24 mouse cellular contexts compared by ENCODE assay signal in genomic region chr9:74979371-74979770, GRCm38 (mm10). TPM values are rescaled to one million over a fixed set of nuclear protein-coding genes. Genes with fewer than 3 reads are reported as not detected.
DNase-seq lines count a peak whose midpoint lies in the region; ATAC-seq and TF ChIP-seq lines count a peak whose summit lies in the region.
"Had no signal": no experiment of that assay in that cellular context is flagged by ENCODE, and none has a peak within 500 bp of the region (broad histone marks: within the 10 kb centered on the region; RNA-seq: fewer than 3 reads in every experiment).

No protein-coding gene starts in this region.

- no peaks in the 10 kb centered on the region for H3K27me3 ChIP-seq in heart, adult 2 months (ENCODE audit: control insufficient read depth, insufficient read depth, low read length)
- no peaks in the 10 kb centered on the region for H3K27me3 ChIP-seq in heart, embryonic 11.5 days (ENCODE audit: control insufficient read depth, insufficient read depth, low read length)
- no peaks in the 10 kb centered on the region for H3K27me3 ChIP-seq in megakaryocyte, embryonic 14.5 days (replicated peaks)
- H3K27me3 ChIP-seq: CH12.LX; kidney, embryonic 15.5 days; limb, embryonic 15.5 days; liver, embryonic 13.5 days; stomach, embryonic 15.5 days had no signal

- no peaks in the 10 kb centered on the region for H3K9me3 ChIP-seq in heart, embryonic 11.5 days (replicated peaks; ENCODE audit: control insufficient read depth, low read length)
- no peaks in the 10 kb centered on the region for H3K9me3 ChIP-seq in megakaryocyte, embryonic 14.5 days
- H3K9me3 ChIP-seq: kidney, embryonic 15.5 days; limb, embryonic 10.5 days; limb, embryonic 15.5 days; liver, embryonic 13.5 days; stomach, embryonic 15.5 days had no signal

- TF ChIP-seq CTCF in heart, adult 2 months (IDR thresholded peaks at IDR 0.05): no peak
- no peak for TF ChIP-seq CTCF in olfactory bulb, adult 2 months (IDR thresholded peaks at IDR 0.05; ENCODE audit: insufficient read depth, low read depth, low read length)

- peaks cover 13% of the 10 kb centered on the region for H3K36me3 ChIP-seq in heart, adult 2 months (ENCODE audit: control insufficient read depth, insufficient read depth, low read length)
- no peaks in the 10 kb centered on the region for H3K36me3 ChIP-seq in heart, embryonic 11.5 days (ENCODE audit: control insufficient read depth, insufficient read depth, low read length)
- peaks cover 45% of the 10 kb centered on the region for H3K36me3 ChIP-seq in megakaryocyte, embryonic 14.5 days (replicated peaks; ENCODE audit: low read length)
- H3K36me3 ChIP-seq: kidney, embryonic 15.5 days; limb, embryonic 10.5 days; limb, embryonic 15.5 days; liver, embryonic 13.5 days; stomach, embryonic 15.5 days had no signal

- no peaks in the 10 kb centered on the region for H3K79me2 ChIP-seq in heart, adult 2 months (replicated peaks; ENCODE audit: control insufficient read depth, insufficient read depth, low read length)

- intact Hi-C loops in heart, adult 2 months (cut with DNase I): loop anchor here (2.0 kb wide), 1 partner anchor 15 kb away; no protein-coding TSS in a partner anchor

- TF ChIP-seq POLR2A in heart, adult 2 months (IDR thresholded peaks at IDR 0.05; ENCODE audit: insufficient read depth, low read depth, low read length): no peak
- no peak for TF ChIP-seq POLR2A in olfactory bulb, adult 2 months (IDR thresholded peaks at IDR 0.05; ENCODE audit: insufficient read depth, low read depth, low read length)

- no peak overlapping the region for H3K9ac ChIP-seq in heart, adult 2 months (ENCODE audit: low read depth, low read length)
- no peak overlapping the region for H3K9ac ChIP-seq in heart, embryonic 11.5 days (ENCODE audit: low read depth, low read length)
- H3K9ac ChIP-seq: kidney, embryonic 15.5 days; limb, embryonic 15.5 days; liver, embryonic 13.5 days; stomach, embryonic 15.5 days had no signal

- peaks cover 26% of the 10 kb centered on the region for H3K4me1 ChIP-seq in heart, adult 2 months (ENCODE audit: control insufficient read depth, insufficient read depth, low read length)
- peaks cover 18% of the 10 kb centered on the region for H3K4me1 ChIP-seq in heart, embryonic 11.5 days (ENCODE audit: control insufficient read depth, insufficient read depth, low read length)
- peaks cover 95% of the 10 kb centered on the region for H3K4me1 ChIP-seq in megakaryocyte, embryonic 14.5 days
- H3K4me1 ChIP-seq in olfactory bulb, adult 2 months (ENCODE audit: control insufficient read depth, insufficient read depth, low read length): peaks cover 22% of the 10 kb centered on the region

- TF ChIP-seq EP300 in heart, adult 2 months (IDR thresholded peaks at IDR 0.05; ENCODE audit: insufficient read depth, low read depth, low read length): no peak

- ATAC-seq in heart, embryonic 11.5 days (replicated peaks; ENCODE audit: insufficient number of reproducible peaks, low FRiP score, low TSS enrichment): no peak
- ATAC-seq in megakaryocyte, adult 5-6 weeks (ENCODE audit: poor library complexity, severe bottlenecking): no peak
- ATAC-seq: activated CD4-positive, CD25-positive, alpha-beta regulatory T cell, adult 4 months; forebrain, embryonic 14.5 days; hindbrain, embryonic 16.5 days; lung, postnatal 0 days had no signal

- WGBS in heart, adult 2 months: 79% methylated on average over 5 of the region's 5 CpGs
- WGBS in heart, embryonic 11.5 days (ENCODE audit: insufficient replicate concordance): 78% methylated on average over 5 of the region's 5 CpGs
- 49% methylated on average over 5 of the region's 5 CpGs for WGBS in olfactory bulb, adult 2 months

- peak overlapping the region; percentile 65 for H3K27ac ChIP-seq in heart, adult 2 months
- no peak overlapping the region for H3K27ac ChIP-seq in heart, embryonic 11.5 days (ENCODE audit: low read depth, low read length)
- no peak overlapping the region for H3K27ac ChIP-seq in olfactory bulb, adult 2 months (ENCODE audit: insufficient read depth, low read depth, low read length)
- H3K27ac ChIP-seq: kidney, embryonic 15.5 days; limb, embryonic 10.5 days; limb, embryonic 15.5 days; liver, embryonic 13.5 days; stomach, embryonic 15.5 days had no signal

- no peak overlapping the region for H3K4me2 ChIP-seq in heart, embryonic 11.5 days
- H3K4me2 ChIP-seq: kidney, embryonic 15.5 days; limb, embryonic 15.5 days; liver, embryonic 13.5 days; stomach, embryonic 15.5 days had no signal

- DNase-seq in adrenal gland, postnatal 14 days: peak; percentile 3
- no peak for DNase-seq in adrenal gland, adult 18-20 months (ENCODE audit: low spot score in 2 of 2)
- no peak for DNase-seq in heart, adult 2 months
- DNase-seq: cerebellum, adult 11-12 months; cerebellum, postnatal 14 days; kidney, adult 18-20 months; kidney, postnatal 25 days; liver, embryonic 13.5 days; lung, adult 18-20 months; lung, postnatal 4 days; right cerebral cortex, postnatal 25 days had no signal

- no peak overlapping the region for H3K4me3 ChIP-seq in heart, adult 2 months
- H3K4me3 ChIP-seq in heart, embryonic 11.5 days (ENCODE audit: low read depth, low read length): no peak overlapping the region
- peak overlapping the region; percentile 78 for H3K4me3 ChIP-seq in megakaryocyte, embryonic 14.5 days (replicated peaks)
- peak overlapping the region; percentile 18; the same call in 1 of the 2 replicates for H3K4me3 ChIP-seq in olfactory bulb, adult 2 months (ENCODE audit: insufficient read depth, low read depth, low read length)
- H3K4me3 ChIP-seq: kidney, embryonic 15.5 days; limb, embryonic 10.5 days; limb, embryonic 15.5 days; liver, embryonic 13.5 days; stomach, embryonic 15.5 days had no signal

RNA-seq across cellular contexts. Expression of gene Fam214a, which starts 26.7 kb away (rescaled TPM):
- total RNA-seq in adrenal gland, postnatal 14 days (2021): 80.4 and 93.0 TPM in 2 replicates
- total RNA-seq in adrenal gland, adult 18-20 months (2021): 10 to 100 TPM; 65.1 to 78.0 TPM
- 10 to 100 TPM; 20.6 to 30.2 TPM for total RNA-seq in heart, adult 2 months (2021)
- 10.7 and 16.5 TPM in 2 replicates for polyA plus RNA-seq in heart, adult 2 months (2012; rRNA removed)
- 9.7 and 9.9 TPM in 2 replicates for polyA plus RNA-seq in heart, embryonic 11.5 days (2014; fragmentation: Nextera tagmentation; extraction: Ambion mirVana)
- 1.3 and 5.1 TPM in 2 replicates for polyA plus RNA-seq in megakaryocyte, embryonic 14.5 days (2012; ENCODE audit: insufficient read depth, low replicate concordance)
- total RNA-seq in megakaryocyte, adult 5-6 weeks (2015): 11.8 and 14.1 TPM in 2 replicates
- total RNA-seq in megakaryocyte, adult 5-6 weeks (2017): 9.3 and 10.5 TPM in 2 replicates
- not detected in 2 replicates for polyA plus RNA-seq in olfactory bulb, adult 2 months (2012; ENCODE audit: insufficient read depth, insufficient read length, low replicate concordance, missing spikeins)

RNA-seq across cellular contexts. Expression of gene Arpp19, which starts 58.0 kb away (rescaled TPM):
- total RNA-seq in adrenal gland, postnatal 14 days (2021): 319 and 329 TPM in 2 replicates
- total RNA-seq in adrenal gland, adult 18-20 months (2021): 100 to 1,000 TPM; 248 to 319 TPM
- 100 to 1,000 TPM; 160 to 196 TPM for total RNA-seq in heart, adult 2 months (2021)
- 25.1 and 50.0 TPM in 2 replicates for polyA plus RNA-seq in heart, adult 2 months (2012; rRNA removed)
- 262 and 278 TPM in 2 replicates for polyA plus RNA-seq in heart, embryonic 11.5 days (2014; fragmentation: Nextera tagmentation; extraction: Ambion mirVana)
- 6.1 and 31.5 TPM in 2 replicates for polyA plus RNA-seq in megakaryocyte, embryonic 14.5 days (2012; ENCODE audit: insufficient read depth, low replicate concordance)
- total RNA-seq in megakaryocyte, adult 5-6 weeks (2015): 134 and 149 TPM in 2 replicates
- 114 and 153 TPM in 2 replicates for total RNA-seq in megakaryocyte, adult 5-6 weeks (2017)
- not detected in 2 replicates for polyA plus RNA-seq in olfactory bulb, adult 2 months (2012; ENCODE audit: insufficient read depth, insufficient read length, low replicate concordance, missing spikeins)

Comparison
In these comparisons a context has a peak if more than half of its experiments do, and no peak if none do; other contexts are left out.
1. H3K4me3 ChIP-seq: peak in megakaryocyte, embryonic 14.5 days (single experiment) and olfactory bulb, adult 2 months (single experiment); none in heart, adult 2 months (single experiment) and heart, embryonic 11.5 days (single experiment).